Mouse (Mus musculus): Measurements from ENCODE around the gene Rnaseh2a. TPM values are rescaled to one million over a fixed set of nuclear protein-coding genes. Genes with fewer than 3 reads are reported as not detected.

Rnaseh2a gene
- 163 and 173 TPM in 2 replicates for polyA plus RNA-seq (2016; fragmentation: Nextera tagmentation; extraction: Ambion mirVana)

- peak; percentile 84 for DNase-seq (ENCODE audit: extremely low spot score, low spot score)
- under 1% methylated on average over 56 of the region's 56 CpGs for WGBS
- peak within 1 kb of the TSS; percentile 87 for H3K4me3 ChIP-seq
- peaks cover 60% of the 10 kb centered on the region for H3K4me1 ChIP-seq
- no peaks in the 10 kb centered on the region for H3K27me3 ChIP-seq (ENCODE audit: poor library complexity, severe bottlenecking)
- H3K36me3 ChIP-seq (replicated peaks): peaks cover 42% of the 10 kb centered on the region
- no peaks in the 10 kb centered on the region for H3K9me3 ChIP-seq
- H3K27ac ChIP-seq: peak within 1 kb of the TSS; percentile 98
Measured at GRCm38 (mm10) chr8:84969241-84970134, at the start of gene Rnaseh2a, which contains the start of the genes Gm49661 and Prdx2. TSS of gene Rnaseh2a (minus strand) at chr8:84969767. TSS of gene Gm49661 (minus strand) at chr8:84969433. TSS of gene Prdx2 (plus strand) at chr8:84969587.

- no peak overlapping the region for H3K4me3 ChIP-seq
- DNase-seq (ENCODE audit: extremely low spot score, low spot score): no peak
- WGBS: 32% methylated on average over 5 of the region's 5 CpGs
- no peak overlapping the region for H3K27ac ChIP-seq
- H3K36me3 ChIP-seq (replicated peaks): peaks cover 55% of the 10 kb centered on the region
- no peaks in the 10 kb centered on the region for H3K9me3 ChIP-seq
- peaks cover 28% of the 10 kb centered on the region for H3K27me3 ChIP-seq (ENCODE audit: poor library complexity, severe bottlenecking)
- H3K4me1 ChIP-seq: peaks cover 16% of the 10 kb centered on the region
Measured at GRCm38 (mm10) chr8:85017209-85017608, 47.6 kb upstream of the Rnaseh2a start.

- no peak overlapping the region for H3K4me3 ChIP-seq
- DNase-seq (ENCODE audit: extremely low spot score, low spot score): no peak
- H3K4me1 ChIP-seq: peaks cover 16% of the 10 kb centered on the region
- H3K27me3 ChIP-seq (ENCODE audit: poor library complexity, severe bottlenecking): peaks cover 33% of the 10 kb centered on the region
- WGBS: 70% methylated on average over 10 of the region's 10 CpGs
- H3K9me3 ChIP-seq: no peaks in the 10 kb centered on the region
- peaks cover 51% of the 10 kb centered on the region for H3K36me3 ChIP-seq (replicated peaks)
- H3K27ac ChIP-seq: no peak overlapping the region
Measured at GRCm38 (mm10) chr8:85016724-85017123, 47.2 kb upstream of the Rnaseh2a start.

- peak within 1 kb of the TSS; percentile 49 for H3K4me3 ChIP-seq
- WGBS: 59% methylated on average over 1 of the region's 2 CpGs
- H3K4me1 ChIP-seq: peaks cover 20% of the 10 kb centered on the region
- peaks cover 50% of the 10 kb centered on the region for H3K27me3 ChIP-seq (ENCODE audit: poor library complexity, severe bottlenecking)
- H3K36me3 ChIP-seq (replicated peaks): peaks cover 28% of the 10 kb centered on the region
- H3K27ac ChIP-seq: peak within 1 kb of the TSS; percentile 68
- H3K9me3 ChIP-seq: no peaks in the 10 kb centered on the region
- no peak for DNase-seq (ENCODE audit: extremely low spot score, low spot score)
Measured at GRCm38 (mm10) chr8:85014431-85014830, 44.9 kb upstream of the Rnaseh2a start, which contains the start of gene Best2. TSS of gene Best2 (minus strand) at chr8:85014531.

- peaks cover 61% of the 10 kb centered on the region for H3K27me3 ChIP-seq (ENCODE audit: poor library complexity, severe bottlenecking)
- peak; percentile 77 for DNase-seq (ENCODE audit: extremely low spot score, low spot score)
- H3K4me1 ChIP-seq: peaks cover 20% of the 10 kb centered on the region
- H3K27ac ChIP-seq: peak overlapping the region; percentile 68
- no peaks in the 10 kb centered on the region for H3K9me3 ChIP-seq
- peak overlapping the region; percentile 49 for H3K4me3 ChIP-seq
- 7% methylated on average over 25 of the region's 26 CpGs for WGBS
- H3K36me3 ChIP-seq (replicated peaks): peaks cover 17% of the 10 kb centered on the region
Measured at GRCm38 (mm10) chr8:85013230-85013840, 43.8 kb upstream of the Rnaseh2a start.

- 19% methylated on average over 28 of the region's 28 CpGs for WGBS
- Histone ChIP-seq H3K4me3 (no peak overlapping the region), H3K27ac (no peak overlapping the region), H3K4me1 (peaks cover 15% of the 10 kb centered on the region), H3K36me3 (replicated peaks) (no peaks in the 10 kb centered on the region), H3K27me3 (ENCODE audit: poor library complexity, severe bottlenecking) (peaks cover 79% of the 10 kb centered on the region), H3K9me3 (no peaks in the 10 kb centered on the region)
- no peak for DNase-seq (ENCODE audit: extremely low spot score, low spot score)
Measured at GRCm38 (mm10) chr8:85011242-85011641, 41.7 kb upstream of the Rnaseh2a start.

GRCm38 (mm10) chr8:85007686-85008085, 38.1 kb upstream of the Rnaseh2a start:
- H3K4me3 ChIP-seq: no peak overlapping the region
- no peaks in the 10 kb centered on the region for H3K36me3 ChIP-seq (replicated peaks)
- H3K9me3 ChIP-seq: no peaks in the 10 kb centered on the region
- no peak for DNase-seq (ENCODE audit: extremely low spot score, low spot score)
- no peak overlapping the region for H3K27ac ChIP-seq
- WGBS: 17% methylated on average over 25 of the region's 25 CpGs
- H3K27me3 ChIP-seq (ENCODE audit: poor library complexity, severe bottlenecking): peaks cover 56% of the 10 kb centered on the region
- peaks cover 9% of the 10 kb centered on the region; the same call in 1 of the 2 replicates for H3K4me1 ChIP-seq

- Histone ChIP-seq H3K9me3 (no peaks in the 10 kb centered on the region; the same call in 1 of the 2 replicates), H3K4me1 (peaks cover 21% of the 10 kb centered on the region), H3K4me3 (peak overlapping the region; percentile 37), H3K27ac (peak overlapping the region; percentile 77), H3K36me3 (replicated peaks) (peaks cover 8% of the 10 kb centered on the region; the same call in 1 of the 2 replicates), H3K27me3 (ENCODE audit: poor library complexity, severe bottlenecking) (peaks cover 49% of the 10 kb centered on the region)
- peak; percentile 90 for DNase-seq (ENCODE audit: extremely low spot score, low spot score)
- WGBS: 3% methylated on average over 19 of the region's 19 CpGs
Measured at GRCm38 (mm10) chr8:84997649-84998295, 28.2 kb upstream of the Rnaseh2a start.

- DNase-seq (ENCODE audit: extremely low spot score, low spot score): no peak
- Histone ChIP-seq H3K9me3 (no peaks in the 10 kb centered on the region; the same call in 1 of the 2 replicates), H3K36me3 (replicated peaks) (0 out of 2 replicates have a peak, but pooled peaks cover 8% of the 10 kb centered on the region), H3K4me1 (peaks cover 21% of the 10 kb centered on the region), H3K27me3 (ENCODE audit: poor library complexity, severe bottlenecking) (peaks cover 49% of the 10 kb centered on the region), H3K4me3 (no peak overlapping the region), H3K27ac (no peak overlapping the region)
- WGBS: 76% methylated on average over 5 of the region's 5 CpGs
Measured at GRCm38 (mm10) chr8:84996978-84997377, 27.4 kb upstream of the Rnaseh2a start.

GRCm38 (mm10) chr8:84995680-84996079, 26.1 kb upstream of the Rnaseh2a start:
- peaks cover 29% of the 10 kb centered on the region for H3K4me1 ChIP-seq
- H3K36me3 ChIP-seq (replicated peaks): 0 out of 2 replicates have a peak, but pooled peaks cover 8% of the 10 kb centered on the region
- no peaks in the 10 kb centered on the region; the same call in 1 of the 2 replicates for H3K9me3 ChIP-seq
- H3K27me3 ChIP-seq (ENCODE audit: poor library complexity, severe bottlenecking): peaks cover 52% of the 10 kb centered on the region
- no peak for DNase-seq (ENCODE audit: extremely low spot score, low spot score)
- H3K4me3 ChIP-seq: peak overlapping the region; percentile 32; the same call in 1 of the 2 replicates
- WGBS: 27% methylated on average over 25 of the region's 25 CpGs
- H3K27ac ChIP-seq: peak overlapping the region; percentile 52; the same call in 1 of the 2 replicates

GRCm38 (mm10) chr8:84994375-84994774, 24.8 kb upstream of the Rnaseh2a start:
- no peak overlapping the region for H3K4me3 ChIP-seq
- no peak overlapping the region for H3K27ac ChIP-seq
- H3K36me3 ChIP-seq (replicated peaks): 0 out of 2 replicates have a peak, but pooled peaks cover 8% of the 10 kb centered on the region
- no peak for DNase-seq (ENCODE audit: extremely low spot score, low spot score)
- H3K27me3 ChIP-seq (ENCODE audit: poor library complexity, severe bottlenecking): peaks cover 53% of the 10 kb centered on the region
- peaks cover 39% of the 10 kb centered on the region for H3K4me1 ChIP-seq
- H3K9me3 ChIP-seq: no peaks in the 10 kb centered on the region; the same call in 1 of the 2 replicates
- 94% methylated on average over 9 of the region's 9 CpGs for WGBS

- Histone ChIP-seq H3K27ac (peak overlapping the region; percentile 89), H3K36me3 (replicated peaks) (0 out of 2 replicates have a peak, but pooled peaks cover 7% of the 10 kb centered on the region), H3K4me1 (peaks cover 36% of the 10 kb centered on the region), H3K27me3 (ENCODE audit: poor library complexity, severe bottlenecking) (peaks cover 64% of the 10 kb centered on the region), H3K9me3 (no peaks in the 10 kb centered on the region), H3K4me3 (peak overlapping the region; percentile 73)
- WGBS: under 1% methylated on average over 15 of the region's 15 CpGs
- DNase-seq (ENCODE audit: extremely low spot score, low spot score): no peak
Measured at GRCm38 (mm10) chr8:84990836-84991235, 21.3 kb upstream of the Rnaseh2a start.
